Mouse (Mus musculus) mesoderm, embryonic 11.5 days (tissue): ENCODE measurements at regions not wholly inside any gene's neighbourhood (a gene's known extent, or its start where the extent isn't known, plus 50 kb on each side); places are given as distances from the start of the nearest gene placed in this dataset.
A peak's percentile ranks its signal among the peaks of the same experiment; 100 is the strongest.
"Not testable (repeated sequence)": the region's sequence is repeated elsewhere in the genome, so short reads cannot be mapped to it uniquely, and the experiment has no call there.

Source experiments
- DNase-seq: peaks from one replicate; pipeline ENCODE4 v3.0.0-alpha.2; 2012; ENCODE audit warnings: low read depth, low spot score

GRCm38 (mm10) chr1:26459892-26460291 lies 227.4 kb downstream of the 4931408C20Rik start:
- no peak for DNase-seq

GRCm38 (mm10) chr1:26426383-26426782 lies 260.9 kb downstream of the 4931408C20Rik start:
- no peak for DNase-seq

DNA sequence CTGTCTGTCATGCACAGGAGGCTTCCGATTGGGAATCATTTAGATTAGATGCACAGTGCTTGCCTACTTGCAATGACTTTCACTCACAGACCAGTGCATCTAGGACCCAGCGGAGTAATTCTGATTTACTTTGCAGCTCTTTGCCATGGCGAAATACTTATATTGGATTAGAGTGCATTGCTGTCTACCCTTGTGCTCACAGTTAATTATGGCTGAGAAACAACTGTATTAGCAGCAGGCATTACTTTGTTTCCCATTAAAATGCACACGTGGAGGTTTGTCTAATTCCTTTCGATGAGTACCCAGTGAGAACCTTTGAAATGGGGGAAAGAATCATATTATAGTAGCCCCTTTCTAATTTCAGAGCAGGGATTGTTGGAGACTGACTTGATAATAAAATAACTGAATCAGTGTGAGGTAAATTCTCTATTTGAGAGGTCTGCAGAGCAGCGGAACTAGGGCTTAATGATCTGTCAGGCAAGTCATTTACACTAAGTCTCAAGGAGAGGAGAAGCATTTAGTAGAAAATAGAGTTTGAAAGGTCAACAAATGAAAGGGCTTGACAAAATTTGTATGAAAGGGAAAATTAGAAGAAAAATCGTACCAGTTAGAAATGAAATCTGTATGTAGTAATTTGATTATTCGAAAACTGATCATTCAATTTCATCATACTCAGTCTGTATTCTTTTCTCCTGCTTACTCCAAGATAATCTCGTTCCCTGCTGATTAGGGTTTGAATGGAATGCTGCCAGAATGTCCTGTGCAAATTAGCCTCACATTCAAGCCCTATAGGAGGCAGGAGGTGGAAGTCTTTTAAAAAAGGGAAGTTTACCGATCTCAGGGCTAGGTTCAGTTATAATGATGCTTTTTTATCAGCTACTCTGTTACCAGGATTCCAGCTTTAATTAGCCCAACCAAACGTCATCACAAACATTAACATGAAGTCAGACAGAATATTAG lies 299.0 kb downstream of the 4931408C20Rik start:
- DNase-seq, result no peak

DNA sequence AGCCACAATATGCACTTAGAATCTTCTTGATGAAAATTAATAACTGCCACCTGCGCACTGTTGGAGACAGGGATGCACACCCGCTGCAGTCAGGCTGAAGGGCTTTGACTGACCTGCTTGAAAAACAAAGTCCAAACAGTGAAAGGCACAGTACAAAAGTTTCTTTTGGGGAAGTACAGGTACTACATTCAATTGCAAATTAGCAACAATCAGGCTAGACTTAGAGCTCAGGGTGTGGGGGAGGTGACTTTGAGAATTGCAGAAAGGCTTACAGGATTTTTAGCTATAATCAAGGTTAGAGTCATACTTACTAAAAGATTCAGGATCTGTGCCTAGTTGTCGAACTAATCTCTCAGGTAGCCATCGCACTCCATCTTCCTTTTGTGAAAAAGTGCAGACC lies 346.7 kb downstream of the 4931408C20Rik start:
- no peak for DNase-seq

- DNase-seq, result not testable (repeated sequence)
These were observed 347.4 kb downstream of the 4931408C20Rik start for GRCm38 (mm10) chr1:26339876-26340275.

GRCm38 (mm10) chr1:26289582-26289981 lies 397.7 kb downstream of the 4931408C20Rik start:
- no peak for DNase-seq

DNA sequence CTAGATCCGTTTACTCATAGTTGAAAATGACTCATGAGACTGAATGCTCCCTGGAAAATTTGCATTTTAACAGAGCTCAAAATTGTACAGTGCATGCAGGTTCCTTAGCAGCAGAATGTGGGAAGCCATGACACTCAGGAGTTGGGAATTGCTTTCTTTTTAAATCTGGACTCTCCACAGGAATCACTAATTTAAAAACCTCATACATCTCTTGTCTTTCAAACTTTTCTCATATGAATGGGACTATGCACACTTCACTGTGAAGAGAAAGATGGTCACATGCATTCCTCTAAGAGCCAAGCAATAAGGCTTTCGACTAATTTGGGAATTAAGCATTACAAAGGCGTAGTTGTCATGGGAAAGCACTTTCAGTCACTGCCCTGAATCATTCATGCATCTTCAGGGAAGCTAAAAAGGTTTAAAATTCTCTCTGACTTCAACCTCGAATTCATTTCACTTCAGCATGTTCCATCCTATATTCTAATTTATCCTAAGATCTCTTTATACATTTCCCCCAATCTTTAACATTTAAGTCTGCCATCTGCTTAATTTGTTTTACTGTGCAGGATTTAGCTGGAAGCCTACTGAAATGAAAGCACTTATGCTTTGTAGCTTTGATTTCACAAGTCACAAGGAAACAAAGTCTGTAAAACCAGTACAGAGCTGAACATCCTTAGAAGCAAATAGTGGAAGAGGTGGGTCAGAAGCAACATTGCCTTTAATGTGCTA lies 404.2 kb downstream of the 4931408C20Rik start:
- no peak for DNase-seq

DNA sequence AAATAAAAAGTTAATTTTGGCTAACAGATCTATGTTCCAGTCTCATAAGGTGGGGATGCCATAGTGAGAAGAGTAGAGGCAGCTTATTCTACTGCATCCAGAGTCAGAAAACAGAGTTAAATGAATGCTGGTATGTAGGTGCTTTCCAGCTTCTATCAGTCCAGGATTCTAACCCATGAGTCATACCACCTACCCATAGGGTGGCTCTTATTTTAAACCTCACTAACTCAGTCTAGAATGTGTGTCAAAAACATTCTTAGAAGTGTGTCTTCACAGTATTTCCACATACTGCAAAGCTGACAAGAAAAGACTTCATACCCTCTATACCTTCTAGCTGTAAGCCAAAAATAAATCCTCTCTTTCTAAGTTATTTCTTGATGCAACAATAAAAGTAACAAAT lies 410.7 kb downstream of the 4931408C20Rik start:
- DNase-seq, result no peak

DNA sequence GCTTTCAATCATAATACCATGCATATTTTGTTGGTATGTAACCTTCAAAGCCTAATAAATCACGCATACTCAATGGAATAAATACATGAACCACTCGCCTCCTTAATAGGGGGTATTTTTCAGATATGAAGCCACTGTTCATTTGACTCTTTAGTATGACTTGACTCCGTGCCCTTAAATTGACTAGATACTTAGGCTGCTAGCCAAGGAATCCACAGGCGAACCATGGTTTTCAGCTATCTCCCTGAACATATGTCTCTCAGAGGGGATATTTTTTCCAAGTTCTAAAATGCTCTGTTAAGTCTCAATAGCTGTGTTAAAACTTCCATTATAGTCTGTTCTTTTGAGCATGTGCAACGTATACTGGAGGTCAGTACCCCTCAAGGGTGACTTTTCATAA lies 413.8 kb upstream of the Adgrb3 start:
- no peak for DNase-seq

DNA sequence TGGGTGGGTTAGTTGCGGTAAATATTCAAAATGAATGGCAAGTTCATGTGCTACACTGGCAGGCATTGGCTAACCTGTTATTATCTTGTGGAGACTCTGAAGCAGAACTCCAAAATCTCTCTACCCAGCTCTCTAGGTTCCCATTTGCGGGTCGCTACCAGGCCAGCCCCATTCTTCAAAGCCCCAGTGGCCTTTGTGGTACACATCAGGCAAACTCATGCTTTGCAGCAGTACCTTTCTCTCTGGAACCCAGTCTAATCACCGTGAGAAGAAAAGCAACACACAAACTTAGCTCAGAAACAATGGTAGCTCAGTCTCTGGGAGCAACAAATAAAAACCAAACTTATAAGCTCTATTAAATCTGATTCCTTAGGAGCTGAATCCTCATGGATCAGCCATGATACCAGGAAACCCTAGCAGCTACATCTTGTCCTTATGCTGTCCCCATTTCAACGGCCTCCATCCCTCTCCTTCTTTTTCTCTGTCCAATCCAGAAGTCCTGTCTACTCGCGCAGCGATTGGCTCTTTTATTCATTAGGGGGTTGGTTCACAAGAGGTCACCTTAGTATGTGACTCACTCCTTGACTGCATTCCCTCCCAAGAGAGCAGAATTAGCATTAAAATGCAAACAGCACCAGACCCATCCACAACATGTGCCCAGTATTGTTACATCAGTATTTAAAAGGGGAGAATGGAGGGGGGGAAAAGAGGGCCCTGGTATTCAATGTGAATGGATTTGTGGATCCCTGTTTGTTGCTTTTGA lies 400.0 kb upstream of the Adgrb3 start:
- DNase-seq, result peak; percentile 5

DNA sequence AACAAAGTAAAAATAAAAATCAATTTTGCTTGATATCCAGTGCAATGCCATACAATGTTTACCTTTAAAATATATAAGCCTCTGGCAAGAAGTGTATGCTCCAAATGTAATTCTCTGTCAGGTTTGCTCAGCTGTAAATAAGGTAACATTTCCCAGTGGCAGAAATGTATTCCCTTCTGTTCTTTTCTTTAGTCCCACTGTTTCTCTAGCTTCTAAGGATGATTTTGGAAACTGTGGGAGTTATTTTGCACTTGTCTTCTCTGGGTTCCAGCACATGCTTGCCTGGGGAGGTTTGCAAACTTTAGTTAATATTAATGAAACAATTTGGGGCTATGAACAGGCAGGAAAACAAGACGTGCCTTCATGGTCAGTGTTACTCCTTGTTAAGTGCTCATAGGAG lies 374.9 kb upstream of the Adgrb3 start:
- no peak for DNase-seq
